Mouse (Mus musculus): Measurements from ENCODE around the gene Tradd. TPM values are rescaled to one million over a fixed set of nuclear protein-coding genes. Genes with fewer than 3 reads are reported as not detected.
"Not testable (repeated sequence)": the region's sequence is repeated elsewhere in the genome, so short reads cannot be mapped to it uniquely, and the experiment has no call there.

Gene Tradd
- polyA plus RNA-seq, 2 experiments from 2014 or later: 58.1 to 76.0 TPM

GRCm38 (mm10) chr8:105295256-105295655 is 30.8 kb upstream of the Tradd start:
- no peak for ATAC-seq

GRCm38 (mm10) chr8:105294776-105295175 is 30.4 kb upstream of the Tradd start:
- ATAC-seq: no peak

GRCm38 (mm10) chr8:105293405-105293804 is 29.0 kb upstream of the Tradd start:
- no peak for ATAC-seq

- ATAC-seq: no peak
These were observed 28.1 kb upstream of the Tradd start for GRCm38 (mm10) chr8:105292471-105292870.

- ATAC-seq: not testable (repeated sequence)
These were observed 27.4 kb upstream of the Tradd start for GRCm38 (mm10) chr8:105291802-105292201.

DNA sequence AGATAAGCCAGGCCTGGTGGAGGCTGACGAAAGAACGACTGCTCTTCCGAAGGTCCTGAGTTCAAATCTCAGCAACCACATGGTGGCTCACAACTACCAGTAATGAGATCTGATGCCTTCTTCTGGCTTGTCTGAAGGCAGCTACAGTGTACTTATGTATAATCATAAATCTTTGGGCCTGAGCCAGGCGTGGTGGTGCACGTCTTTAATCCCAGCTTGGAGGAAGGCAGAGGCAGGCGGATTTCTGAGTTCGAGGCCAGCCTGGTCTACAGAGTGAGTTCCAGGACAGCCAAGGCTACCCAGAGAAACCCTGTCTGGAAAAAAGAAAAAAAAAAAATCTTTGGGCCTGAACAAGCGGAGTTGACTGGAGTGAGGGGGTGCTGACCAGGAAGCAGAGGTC is 27.0 kb upstream of the Tradd start:
- not testable (repeated sequence) for ATAC-seq

GRCm38 (mm10) chr8:105290554-105291314 is 26.3 kb upstream of the Tradd start:
- peak; percentile 29 for ATAC-seq

DNA sequence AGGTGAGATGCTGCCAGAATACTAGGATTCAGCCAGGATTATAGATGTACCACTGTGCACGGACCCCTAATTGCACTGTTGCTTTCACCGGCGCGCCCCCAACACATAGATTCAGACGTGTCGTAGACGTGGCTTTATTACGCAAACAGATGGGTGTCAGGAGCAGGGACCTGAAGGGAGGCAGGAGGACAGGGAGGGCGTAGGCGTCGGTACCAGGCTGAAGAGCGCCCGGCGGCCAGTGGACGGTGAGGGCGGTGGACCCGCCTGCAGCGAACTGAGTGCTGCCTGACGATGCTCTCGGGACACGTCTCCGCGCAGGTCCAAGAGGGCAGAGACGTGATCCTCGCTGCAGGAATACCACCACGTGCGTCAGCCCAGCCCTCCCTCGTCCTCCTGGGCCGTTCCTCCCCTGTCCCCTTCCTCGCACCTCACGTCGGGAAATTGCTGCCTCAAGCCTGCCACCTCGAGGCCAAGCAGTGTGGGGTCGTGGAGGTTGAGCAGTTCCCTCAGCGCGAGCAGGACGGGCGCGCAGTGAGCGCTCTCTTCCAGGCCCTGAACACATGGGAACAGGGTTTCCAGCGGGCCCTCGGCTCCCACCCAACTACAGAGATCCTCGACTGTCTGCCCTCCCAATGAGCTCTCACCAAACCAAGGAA is 25.5 kb upstream of the Tradd start, which contains the start of gene 4931428F04Rik:
Gene 4931428F04Rik, minus strand, starts transcription at position 60 of the 656 bp plus-strand sequence.
- no peak for ATAC-seq

- ATAC-seq: peak; percentile 89
These were observed 24.7 kb upstream of the Tradd start for GRCm38 (mm10) chr8:105288958-105289732.

GRCm38 (mm10) chr8:105288231-105288630 is 23.8 kb upstream of the Tradd start:
- ATAC-seq: no peak

DNA sequence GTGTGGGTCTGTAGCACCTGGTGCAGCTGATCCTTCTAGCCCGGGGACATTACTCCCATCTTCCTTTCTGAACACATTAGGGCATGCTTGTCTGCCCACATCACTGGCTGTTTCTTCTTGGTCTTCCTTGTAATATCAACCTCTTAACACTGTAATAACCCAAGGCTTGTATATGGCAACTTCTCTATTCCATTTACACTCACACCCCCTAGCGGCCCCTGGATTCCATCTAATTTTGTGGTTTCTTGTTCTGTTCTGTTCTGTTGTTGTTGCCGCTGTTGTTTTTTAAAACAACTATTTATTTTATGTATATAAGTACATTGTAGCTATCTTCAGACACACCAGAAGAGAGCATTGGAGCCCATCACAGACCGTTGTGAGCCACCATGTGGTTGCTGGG is 22.5 kb upstream of the Tradd start:
- no peak for ATAC-seq

DNA sequence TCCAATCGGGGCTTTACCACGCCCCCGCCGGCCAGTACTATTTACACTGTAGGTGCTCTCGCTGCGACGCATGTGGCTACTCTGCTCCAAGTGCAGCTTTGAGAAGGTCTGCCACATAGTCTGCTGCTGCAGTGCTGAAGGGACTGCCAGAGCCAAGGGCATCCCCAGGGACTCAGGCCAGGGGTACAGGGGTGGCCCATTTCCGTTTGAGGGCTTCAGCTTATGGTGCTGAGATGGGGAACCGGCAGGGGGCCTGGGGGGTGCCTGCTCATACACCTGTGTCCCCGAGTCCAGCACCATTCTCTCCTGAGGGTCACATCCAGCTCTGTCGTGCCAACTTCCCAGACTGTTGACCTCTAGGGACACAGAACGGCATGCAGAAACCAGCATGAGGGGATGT is 21.1 kb upstream of the Tradd start:
- ATAC-seq: no peak

DNA sequence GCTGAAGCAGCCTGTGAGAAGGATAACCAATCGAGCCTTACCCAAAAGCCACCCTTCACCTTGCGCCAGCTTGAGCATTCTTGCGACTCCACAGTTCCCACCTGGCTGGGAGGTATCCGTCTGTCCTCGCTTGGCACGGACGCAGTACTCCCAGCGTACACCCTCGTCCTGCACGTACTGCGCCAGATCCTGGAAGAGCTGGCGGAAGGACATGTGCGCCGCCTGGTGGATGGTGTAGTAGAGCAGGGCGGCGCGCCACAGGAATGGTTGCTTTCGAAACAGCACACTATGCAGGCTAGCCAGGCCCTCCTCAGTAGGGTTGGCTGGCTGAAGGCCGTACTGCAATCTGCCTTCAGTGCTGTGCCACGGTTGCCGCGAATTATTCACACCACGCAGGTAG is 18.7 kb upstream of the Tradd start:
- ATAC-seq: peak; percentile 72

- no peak for ATAC-seq
These were observed 17.8 kb upstream of the Tradd start for GRCm38 (mm10) chr8:105282239-105282638.

- ATAC-seq: no peak
These were observed 17.4 kb upstream of the Tradd start for GRCm38 (mm10) chr8:105281821-105282220.

DNA sequence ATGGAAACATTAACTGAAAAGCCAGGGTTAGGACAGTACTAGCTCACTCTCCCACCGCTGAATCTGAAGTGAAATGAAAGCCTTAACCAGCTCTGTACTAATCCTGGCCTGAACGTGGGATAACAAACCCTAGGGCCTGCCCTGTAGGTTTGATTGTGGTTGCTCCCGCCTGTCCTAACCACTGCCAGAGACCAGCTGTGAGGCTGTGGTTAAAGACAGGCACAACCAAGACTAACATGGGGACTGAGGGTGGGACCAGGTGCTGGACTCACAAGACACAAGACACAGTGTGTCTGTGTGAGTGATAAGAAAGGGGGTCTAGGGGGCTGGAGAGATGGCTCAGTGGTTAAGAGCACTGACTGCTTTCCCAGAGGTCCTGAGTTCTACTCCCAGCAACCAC is 16.2 kb upstream of the Tradd start:
- ATAC-seq: no peak

- ATAC-seq: peak; percentile 71
These were observed 14.5 kb upstream of the Tradd start for GRCm38 (mm10) chr8:105278911-105279334.

- no peak for ATAC-seq
These were observed 12.1 kb upstream of the Tradd start for GRCm38 (mm10) chr8:105276292-105277120.

GRCm38 (mm10) chr8:105275840-105276239 is 11.4 kb upstream of the Tradd start, which contains the start of gene Nol3:
Gene Nol3, plus strand, starts transcription at chr8:105276140.
- ATAC-seq: no peak

GRCm38 (mm10) chr8:105275387-105275786 is 11.0 kb upstream of the Tradd start:
- ATAC-seq: no peak

DNA sequence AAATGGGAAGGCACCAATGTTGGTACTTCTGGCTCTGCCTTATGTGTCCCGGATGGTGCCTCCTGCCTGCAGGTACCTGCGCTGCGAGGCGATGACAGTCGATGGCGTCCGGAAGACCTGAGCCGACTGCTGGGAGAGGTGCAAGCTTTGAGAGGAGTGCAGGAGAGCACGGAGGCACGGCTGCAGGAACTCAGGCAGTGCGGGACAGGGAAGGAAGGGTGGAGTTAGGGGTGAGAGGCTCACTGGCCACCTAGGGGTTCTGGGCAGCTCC is 6.4 kb upstream of the Tradd start:
- ATAC-seq: no peak

DNA sequence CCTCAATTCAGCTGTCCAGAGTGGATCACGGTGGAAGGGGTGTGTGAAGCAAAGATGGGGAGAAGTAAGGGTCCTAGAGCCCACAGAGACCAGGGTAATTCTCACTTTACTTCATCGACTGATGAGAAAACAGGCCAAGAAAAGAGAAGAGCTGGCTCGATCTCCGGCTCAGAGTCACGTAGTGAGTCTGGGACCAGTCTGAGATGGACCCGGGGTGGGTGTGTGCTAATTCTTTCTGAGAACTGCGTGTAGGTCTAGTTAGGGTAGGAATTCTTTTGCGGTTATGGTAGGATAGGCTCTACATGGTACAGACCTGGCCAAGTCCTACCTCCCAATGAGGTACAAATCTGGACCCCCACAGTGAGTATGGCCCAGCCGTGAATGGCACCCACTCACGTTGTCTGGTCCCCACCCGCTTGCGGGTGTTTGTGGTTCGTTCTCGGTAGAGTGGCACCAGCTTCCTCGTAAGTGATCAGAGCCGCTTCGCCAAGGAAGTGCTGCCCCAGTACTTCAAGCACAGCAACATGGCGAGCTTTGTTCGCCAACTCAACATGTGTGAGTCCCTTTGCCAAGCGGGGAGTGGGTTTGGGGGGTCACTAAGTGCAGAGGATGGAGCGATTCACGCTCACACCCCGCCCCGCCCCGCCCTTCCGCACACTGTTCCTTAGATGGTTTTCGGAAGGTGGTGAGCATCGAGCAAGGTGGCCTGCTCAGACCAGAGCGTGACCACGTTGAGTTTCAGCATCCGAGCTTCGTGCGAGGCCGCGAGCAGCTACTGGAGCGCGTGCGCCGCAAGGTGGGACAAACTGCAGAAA is 5.9 kb upstream of the Tradd start:
- ATAC-seq: no peak

All from CD4-positive, CD25-positive, alpha-beta regulatory T cell, adult 4 months (primary cell).